Mouse (Mus musculus) left cerebral cortex, postnatal 14 days (tissue): ENCODE results near the gene Olfr99. TPM values are rescaled to one million over a fixed set of nuclear protein-coding genes. Genes with fewer than 3 reads are reported as not detected.
"Not testable (repeated sequence)": the region's sequence is repeated elsewhere in the genome, so short reads cannot be mapped to it uniquely, and the experiment has no call there.

ENCODE experiments used
- DNase-seq, 2 experiments: peaks; one replicate each; pipeline ENCODE4 v3.0.0; 2021 to 2022; ENCODE audit warnings: low spot score in 2 of 2, mixed read lengths in 1 of 2
- intact Hi-C: fragments of 180-260 bp; cut with DNase I; formaldehyde crosslinking; loops from one replicate; pipeline ENCODE4 v1.15.1; 2025
- long read RNA-seq, 2 experiments: library from polyadenylated mRNA; stranded (forward); transcript quantifications; one replicate each; pipeline ENCODE4 v2.0.0; 2021
- total RNA-seq, 2 experiments: library from RNA; stranded (reverse); gene quantifications; 2 replicates each; pipeline ENCODE4 v1.2.3; 2021

Olfr99 gene
- not detected for total RNA-seq
- long read RNA-seq, experiment 1: 0 reads
- long read RNA-seq, experiment 2, partial matches to known transcripts: 0 of 1 reads
- long read RNA-seq, experiment 2, other reads (novel, unspliced or antisense): 0 of 1 reads

GRCm38 (mm10) chr17:37283360-37283759, at the start of gene Olfr99:
Gene Olfr99 (minus strand): TSS chr17:37283460.
- intact Hi-C loops: no loop called here
- no peak for DNase-seq

- no peak for DNase-seq
- intact Hi-C loops: no loop called here
Observed at GRCm38 (mm10) chr17:37316954-37317353, 33.7 kb upstream of the Olfr99 start, which contains the start of gene Olfr102. Gene Olfr102 (minus strand): TSS chr17:37317054.

- intact Hi-C loops: no loop called here
- DNase-seq: no peak
Observed at GRCm38 (mm10) chr17:37310146-37310699, 27.0 kb upstream of the Olfr99 start.

GRCm38 (mm10) chr17:37308483-37308882, 25.2 kb upstream of the Olfr99 start:
- peak in 1 of 2 experiments; percentile 5 for DNase-seq
- intact Hi-C loops: no loop called here

DNA sequence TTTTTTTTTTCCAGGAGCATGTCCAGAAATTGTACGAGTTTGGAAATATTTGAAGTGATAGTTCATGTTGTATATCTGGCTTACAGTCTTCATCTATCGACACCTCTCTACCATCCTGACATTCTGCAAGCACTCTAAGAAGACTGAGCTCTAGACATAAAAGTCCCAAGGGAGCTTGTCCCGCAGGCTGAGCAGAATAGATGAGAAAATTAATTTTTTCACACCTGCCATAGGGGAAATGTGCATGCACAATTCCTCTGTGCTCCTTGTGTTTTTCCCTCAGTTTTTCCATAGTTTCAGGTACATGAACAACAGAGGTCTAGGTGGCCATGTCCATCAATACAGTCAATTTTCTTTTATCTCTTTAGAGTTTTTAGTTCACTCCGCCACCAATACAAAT, 21.0 kb upstream of the Olfr99 start, which contains the start of gene Olfr101:
Gene Olfr101, minus strand, starts transcription at position 101 of the 400 bp plus-strand sequence.
- intact Hi-C loops: no loop called here
- no peak for DNase-seq

GRCm38 (mm10) chr17:37280331-37280730, 2.9 kb downstream of the Olfr99 start:
- DNase-seq: no peak
- intact Hi-C loops: no loop called here

GRCm38 (mm10) chr17:37276573-37276972, 6.7 kb downstream of the Olfr99 start:
- no peak for DNase-seq
- intact Hi-C loops: no loop called here

GRCm38 (mm10) chr17:37275626-37276248, 7.5 kb downstream of the Olfr99 start:
- DNase-seq: no peak
- intact Hi-C loops: no loop called here

DNA sequence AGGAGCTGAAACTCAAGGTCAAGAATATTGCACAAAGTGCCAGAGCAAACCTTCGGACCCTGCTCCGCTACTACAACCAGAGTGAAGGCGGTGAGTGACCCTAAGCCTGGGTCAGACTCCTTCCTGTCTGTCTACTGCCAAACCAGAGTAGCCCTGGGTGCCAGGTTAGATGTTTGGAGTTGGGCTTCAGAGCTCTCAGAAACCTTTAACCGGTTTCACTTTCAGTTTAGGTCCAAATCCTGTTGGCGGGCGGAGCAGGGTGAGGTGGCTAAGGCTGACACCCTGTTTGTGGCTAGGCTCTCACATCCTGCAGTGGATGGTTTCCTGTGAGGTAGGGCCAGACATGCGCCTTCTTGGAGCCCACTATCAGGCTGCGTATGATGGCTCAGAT, 12.6 kb downstream of the Olfr99 start:
- intact Hi-C loops: no loop called here
- DNase-seq: peak; percentile 3 to 5

GRCm38 (mm10) chr17:37270058-37270701, 13.1 kb downstream of the Olfr99 start, which contains the start of gene H2-M3:
Gene H2-M3 (plus strand): TSS chr17:37270220.
- intact Hi-C loops: no loop called here
- peak; percentile 94 to 96 for DNase-seq

GRCm38 (mm10) chr17:37263626-37264025, 19.6 kb downstream of the Olfr99 start, which contains the start of gene Olfr98:
Gene Olfr98 (minus strand): TSS chr17:37263749.
- no peak for DNase-seq
- intact Hi-C loops: no loop called here

DNA sequence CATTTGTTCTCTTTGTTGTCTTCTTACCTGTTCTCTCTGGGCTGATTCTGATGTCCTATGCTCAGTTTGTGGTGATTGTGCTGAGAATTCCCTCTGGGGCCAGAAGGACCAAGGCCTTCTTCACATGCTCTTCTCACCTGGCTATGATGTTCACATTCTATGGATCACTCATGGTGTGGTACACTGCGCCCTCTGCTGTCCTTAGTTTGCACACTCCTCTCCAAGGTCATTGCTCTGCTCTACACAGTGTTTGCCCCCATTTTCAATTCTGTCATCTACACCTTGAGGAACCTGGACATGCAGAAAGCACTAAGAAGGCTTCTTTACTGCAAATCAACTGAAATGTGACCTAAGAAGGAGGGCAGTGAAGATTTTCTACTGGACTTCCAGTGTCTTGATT, 32.7 kb downstream of the Olfr99 start:
- no peak for DNase-seq
- intact Hi-C loops: no loop called here

GRCm38 (mm10) chr17:37249460-37249859, 33.8 kb downstream of the Olfr99 start:
- no peak for DNase-seq
- intact Hi-C loops: no loop called here

- DNase-seq: peak; percentile 72 to 76
- intact Hi-C loops: no loop called here
Observed at GRCm38 (mm10) chr17:37246715-37247114, 36.5 kb downstream of the Olfr99 start.

DNA sequence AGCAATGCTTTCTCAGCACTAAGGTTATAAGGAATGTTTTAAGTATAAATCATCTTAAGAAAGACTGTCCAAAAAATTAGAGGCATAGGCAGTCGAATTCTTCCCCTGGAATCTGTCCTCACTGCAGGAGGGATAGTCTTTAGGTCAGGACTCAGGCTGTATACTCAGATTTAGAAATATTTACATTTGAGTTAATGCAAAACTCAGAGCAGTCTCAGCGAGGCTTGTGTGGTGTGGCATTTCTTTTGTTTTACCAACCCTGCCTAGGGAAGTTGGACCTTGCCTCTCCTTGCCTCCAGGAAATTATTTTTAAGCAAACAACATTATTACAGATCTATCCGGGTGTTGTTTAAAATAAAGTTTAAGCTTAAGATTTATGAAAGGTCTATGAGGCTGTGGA, 41.1 kb downstream of the Olfr99 start:
- intact Hi-C loops: no loop called here
- DNase-seq: no peak

- intact Hi-C loops, DNase-seq: not testable (repeated sequence)
Observed at GRCm38 (mm10) chr17:37237230-37237629, 46.0 kb downstream of the Olfr99 start, which contains the start of gene Olfr97. Gene Olfr97 (minus strand): TSS chr17:37237330.
